ENCODE assay signal across 8 mouse cellular contexts in genomic region chr15:21885181-21885580, GRCm38 (mm10).
A peak's percentile ranks its signal among the peaks of the same experiment; 100 is the strongest.
DNase-seq lines count a peak whose midpoint lies in the region; ATAC-seq lines count a peak whose summit lies in the region.

No protein-coding gene starts in this region.

- no peaks in the 10 kb centered on the region for H3K27me3 ChIP-seq in forebrain, embryonic 15.5 days

- no peaks in the 10 kb centered on the region for H3K9me3 ChIP-seq in forebrain, embryonic 15.5 days

- DNase-seq in adrenal gland, adult 18-20 months (ENCODE audit: low spot score in 2 of 2), result peak; percentile 14 to 29
- DNase-seq in adrenal gland, adult 8-10 months, result no peak
- DNase-seq in A20 (ENCODE audit: low read depth, low spot score), result peak; percentile 30
- peak; percentile 20 for DNase-seq in cerebellum, adult 11-12 months
- DNase-seq in layer of hippocampus, adult 11-12 months (ENCODE audit: low spot score), result peak; percentile 60
- DNase-seq in lung, postnatal 36 days, result peak; percentile 31

- no peak overlapping the region for H3K27ac ChIP-seq in forebrain, embryonic 15.5 days (replicated peaks)

- H3K9ac ChIP-seq in forebrain, embryonic 15.5 days (replicated peaks), result no peak overlapping the region

- H3K36me3 ChIP-seq in forebrain, embryonic 15.5 days, result no peaks in the 10 kb centered on the region

- no peak overlapping the region for H3K4me3 ChIP-seq in forebrain, embryonic 15.5 days

- H3K4me1 ChIP-seq in forebrain, embryonic 15.5 days, result no peaks in the 10 kb centered on the region

- ATAC-seq in forebrain, embryonic 15.5 days (replicated peaks), result peak; percentile 64
- ATAC-seq in erythroblast, adult 5-6 weeks (replicated peaks; ENCODE audit: low FRiP score, poor library complexity, severe bottlenecking), result no peak

- 17% methylated on average over 2 of the region's 2 CpGs for WGBS in forebrain, embryonic 15.5 days

- H3K4me2 ChIP-seq in forebrain, embryonic 15.5 days (replicated peaks), result no peak overlapping the region
